Mouse (Mus musculus) hindlimb bud, embryonic 11.5 days (tissue): Measurements from ENCODE around the gene Sirpa.

Experiments used
- DNase-seq: peaks from one replicate; pipeline ENCODE4 v3.0.0-alpha.2; 2012; ENCODE audit warnings: low read depth, low spot score; ENCODE audit errors: extremely low spot score

Sirpa gene

GRCm38 (mm10) chr2:129592459-129593140 is at the start of gene Sirpa:
Gene Sirpa, plus strand, starts transcription at chr2:129592835.
- DNase-seq: no peak

DNA sequence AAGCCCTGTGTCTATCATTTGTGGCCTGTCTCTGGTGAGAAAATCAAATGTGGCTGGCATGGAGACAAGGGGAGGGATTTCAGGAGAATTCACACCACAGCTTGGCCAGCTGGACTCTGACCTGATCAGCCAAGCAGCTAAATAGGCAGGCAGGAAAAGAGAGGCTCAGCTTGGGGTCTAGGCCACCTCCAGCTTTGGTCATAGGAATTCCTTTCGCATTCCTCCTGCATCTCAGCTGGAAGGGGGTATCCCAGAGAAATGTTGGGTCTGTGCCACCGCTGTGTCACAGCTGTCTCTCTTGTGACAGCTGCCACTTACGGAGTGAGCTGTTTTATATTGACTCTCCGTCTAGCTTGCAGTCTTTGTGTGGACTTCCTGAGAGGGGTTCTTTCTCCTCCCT is 48.2 kb upstream of the Sirpa start:
- DNase-seq: no peak

DNA sequence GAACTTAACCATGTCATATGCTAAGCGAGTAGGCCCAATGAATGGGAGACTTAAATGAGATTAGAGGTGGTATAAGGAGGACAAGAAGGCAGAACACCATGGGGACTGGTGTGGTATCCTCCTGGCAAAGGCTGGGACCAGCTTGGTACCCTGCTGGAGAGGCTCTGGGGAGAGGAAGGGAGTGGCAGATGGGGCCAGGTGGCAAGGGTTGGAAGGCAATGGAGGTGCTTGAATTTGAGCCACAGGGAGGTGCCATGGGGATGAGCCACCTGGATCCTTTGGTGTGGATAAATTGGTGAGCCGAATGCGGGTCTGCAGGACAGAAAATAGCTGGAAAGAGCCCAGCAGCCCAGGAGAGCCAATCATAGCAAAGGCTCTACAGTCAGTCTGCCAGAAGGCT is 47.7 kb upstream of the Sirpa start:
- no peak for DNase-seq

DNA sequence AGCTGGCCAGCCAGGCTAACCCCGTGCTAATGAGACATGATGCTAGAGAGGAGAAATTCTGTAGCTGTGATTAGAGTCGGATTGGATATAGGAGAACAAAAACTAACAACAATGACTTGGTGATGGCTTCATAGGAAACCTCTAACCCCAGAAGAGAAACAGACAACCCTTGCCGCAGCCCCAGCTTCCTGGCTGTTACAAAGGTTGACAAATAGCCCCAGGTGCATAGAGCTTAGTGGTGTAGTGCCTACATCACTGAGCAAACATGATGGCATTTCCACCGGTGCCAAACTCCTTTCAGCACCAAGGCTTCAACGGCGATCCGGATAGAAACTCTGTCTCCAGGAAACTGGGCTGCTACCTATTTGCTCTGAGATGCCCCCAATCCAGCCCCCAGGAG is 47.0 kb upstream of the Sirpa start:
- no peak for DNase-seq

DNA sequence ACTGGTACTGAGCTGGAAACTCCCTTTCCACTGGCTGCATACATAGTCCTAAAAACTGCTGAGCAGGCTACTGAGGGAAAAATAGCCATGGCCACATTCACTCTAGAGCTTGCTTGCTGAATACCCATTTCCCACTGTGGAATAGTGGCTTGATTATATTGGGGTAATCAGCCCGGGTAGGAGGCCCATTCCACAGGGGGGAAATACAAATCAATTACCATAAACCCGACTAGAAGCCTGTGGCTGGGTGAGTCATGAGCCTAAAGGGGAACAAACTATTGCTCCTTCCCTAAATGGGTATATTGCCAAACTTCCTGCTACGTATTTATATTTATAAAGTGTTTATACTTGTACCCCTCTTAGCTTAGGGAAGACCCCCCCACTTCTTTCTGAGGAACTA is 45.9 kb upstream of the Sirpa start:
- DNase-seq: no peak

DNA sequence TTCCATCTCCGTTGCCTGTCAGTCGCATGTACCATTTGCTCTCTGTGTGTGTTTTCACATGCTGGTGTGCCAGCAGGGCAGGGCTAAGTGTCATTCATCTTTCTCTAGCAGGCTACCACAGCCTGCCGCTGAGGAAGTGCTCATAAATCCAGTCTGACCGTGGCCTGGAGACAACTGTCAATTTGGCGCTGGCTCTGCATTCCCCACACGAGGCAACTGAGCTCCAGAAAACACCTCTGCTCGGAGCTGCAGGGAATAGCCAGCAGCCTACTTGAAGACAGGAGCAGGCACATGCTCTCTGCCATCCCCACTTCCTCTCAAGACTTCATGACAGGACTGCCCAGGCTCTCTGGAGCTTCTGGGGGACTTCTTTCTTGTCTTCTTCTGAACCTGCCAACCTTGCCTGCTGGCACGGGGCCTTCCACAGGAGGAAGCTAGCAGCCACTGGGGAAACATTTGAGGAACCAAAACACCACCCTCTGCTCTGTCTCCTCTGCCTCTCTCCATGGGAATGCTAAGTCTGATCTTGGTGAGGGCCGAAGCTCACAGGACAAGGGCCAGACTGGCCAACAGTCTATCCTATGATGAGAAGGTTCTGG is 43.0 kb upstream of the Sirpa start:
- DNase-seq: no peak

- no peak for DNase-seq
These were observed 41.9 kb upstream of the Sirpa start for GRCm38 (mm10) chr2:129550781-129551180.

GRCm38 (mm10) chr2:129556081-129556480 is 36.6 kb upstream of the Sirpa start:
- no peak for DNase-seq

DNA sequence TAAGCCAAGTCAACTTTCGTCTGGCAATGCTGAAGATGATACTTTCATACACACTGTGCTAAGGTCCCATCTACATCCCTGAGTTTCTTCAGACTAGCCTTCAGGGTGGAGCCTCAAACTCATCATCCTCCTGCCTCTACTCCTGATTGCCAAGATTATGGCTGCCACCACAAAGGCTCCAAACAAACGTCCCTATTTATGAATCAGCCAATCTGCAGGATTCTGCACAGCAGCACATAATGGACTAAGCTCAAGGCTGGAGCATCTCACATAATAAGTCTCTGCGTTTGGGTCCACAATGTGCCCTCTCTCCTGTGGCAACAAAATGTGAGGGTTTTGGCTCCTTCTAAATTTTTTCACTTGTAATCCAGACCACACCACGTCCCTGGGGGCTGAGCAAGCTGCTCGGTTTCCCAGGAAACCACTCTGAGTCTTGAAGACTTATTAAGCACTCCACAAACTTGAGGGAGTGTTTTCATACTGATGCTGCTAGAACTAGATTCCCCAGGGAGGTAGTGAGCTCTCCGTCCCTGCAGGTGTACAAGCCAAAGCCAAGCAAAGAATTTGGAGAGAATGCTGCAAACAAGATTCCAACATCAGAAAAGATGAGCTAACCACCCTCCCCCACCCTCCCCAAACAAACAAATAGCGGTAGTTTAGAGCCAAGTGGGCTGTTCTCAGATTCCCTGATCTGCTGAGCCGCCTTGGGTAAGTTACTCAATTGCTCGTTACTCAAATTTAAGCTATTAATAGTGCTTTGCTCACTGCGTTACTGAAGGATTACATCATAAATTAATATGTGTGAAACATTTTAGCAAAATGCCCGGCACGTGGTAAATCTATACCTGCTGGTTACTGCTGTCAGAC is 34.4 kb upstream of the Sirpa start:
- no peak for DNase-seq

DNA sequence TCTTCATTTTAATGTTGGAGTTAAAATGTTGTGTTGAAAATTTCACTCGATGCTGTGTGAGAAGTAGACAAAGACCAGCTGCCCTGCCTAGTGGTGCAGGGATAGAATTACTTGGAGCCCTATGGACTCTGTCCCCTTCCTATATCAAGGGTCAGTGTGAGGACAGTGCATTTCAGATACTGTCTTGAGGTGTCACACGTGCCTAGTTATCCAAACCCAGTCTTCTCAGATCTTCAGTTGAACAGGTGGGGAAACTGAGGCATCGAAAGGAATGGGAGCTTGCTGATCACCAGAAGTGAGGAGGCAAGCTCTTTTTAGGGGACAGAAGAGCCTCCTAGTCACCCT is 33.8 kb upstream of the Sirpa start:
- no peak for DNase-seq

DNA sequence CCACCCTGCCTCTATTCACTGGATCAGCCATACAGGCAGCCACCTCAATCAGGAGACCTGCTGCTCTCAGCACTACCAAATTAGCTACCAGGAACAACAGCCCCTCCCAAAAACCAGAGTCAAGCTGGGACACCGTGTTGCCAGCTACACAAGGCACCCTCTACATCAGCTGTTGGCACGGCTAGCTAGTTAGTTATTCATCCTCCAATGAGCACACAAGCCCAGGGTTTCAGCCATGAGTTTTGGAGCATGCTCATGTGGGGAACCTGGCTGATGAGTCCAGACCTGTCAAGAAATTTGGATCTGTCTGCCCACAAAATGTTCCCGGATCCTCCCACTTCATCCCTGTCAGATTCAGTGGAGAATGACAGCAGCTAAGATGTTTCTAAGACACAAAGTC is 30.8 kb upstream of the Sirpa start:
- no peak for DNase-seq

GRCm38 (mm10) chr2:129563944-129564709 is 28.5 kb upstream of the Sirpa start:
- no peak for DNase-seq

DNA sequence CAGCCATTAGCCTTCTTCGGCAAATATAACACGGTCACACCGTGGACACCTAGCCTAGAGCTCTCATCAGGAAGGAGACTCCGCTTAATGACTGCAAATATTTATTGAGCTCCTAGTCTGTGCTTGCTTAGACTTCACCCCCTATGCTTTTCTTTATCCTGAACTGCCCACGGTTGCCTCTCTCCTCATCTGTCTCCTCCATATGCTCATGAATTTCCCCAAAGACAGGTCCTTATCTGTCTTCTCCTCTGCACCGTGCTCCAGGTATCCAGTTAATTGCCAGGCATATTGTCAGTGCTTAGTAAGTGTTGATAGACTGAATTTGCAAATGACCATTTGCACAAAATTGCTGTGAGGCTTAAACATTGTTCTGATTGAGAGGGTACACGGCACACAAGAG is 23.5 kb upstream of the Sirpa start:
- no peak for DNase-seq

DNA sequence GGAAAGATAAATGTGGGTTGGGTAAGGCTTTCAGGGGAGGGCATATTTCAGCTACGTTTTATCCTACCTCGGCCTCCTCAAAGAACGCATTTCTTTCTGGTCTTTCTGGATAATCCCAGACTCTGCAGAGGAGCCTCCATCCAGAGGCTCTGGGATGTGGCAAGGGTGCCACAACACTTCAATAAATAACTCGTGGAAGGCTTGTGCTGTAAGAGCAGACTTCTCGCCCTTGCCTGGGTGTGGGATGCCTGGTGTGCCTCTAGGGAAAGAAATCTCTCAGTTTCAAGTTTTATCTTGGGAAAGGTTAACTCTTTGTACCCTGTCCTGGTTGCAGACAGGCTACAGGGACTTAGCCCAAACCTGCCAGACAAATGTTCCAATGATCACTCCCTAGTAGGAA is 23.1 kb upstream of the Sirpa start:
- DNase-seq: no peak

- no peak for DNase-seq
These were observed 18.8 kb upstream of the Sirpa start for GRCm38 (mm10) chr2:129573701-129574273.

GRCm38 (mm10) chr2:129574395-129575046 is 18.1 kb upstream of the Sirpa start:
- no peak for DNase-seq

DNA sequence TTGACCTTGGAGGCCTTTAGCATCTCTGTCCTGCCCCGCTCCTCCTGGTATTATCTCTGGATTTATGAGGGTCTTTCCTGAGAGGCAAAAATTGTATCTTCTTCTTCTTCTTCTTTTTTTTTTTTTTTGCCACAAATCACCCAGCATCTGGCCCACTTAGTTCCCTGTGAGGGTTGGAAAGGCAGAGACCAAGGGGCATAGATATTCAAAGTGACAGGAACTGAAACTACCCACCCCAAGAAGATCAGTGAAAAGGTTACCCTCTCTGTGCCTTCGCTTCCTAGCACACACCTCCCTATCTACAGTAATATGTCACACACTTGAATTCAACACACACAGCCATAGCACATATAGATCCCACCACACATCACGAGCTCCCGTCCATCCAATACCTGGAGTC is 17.5 kb upstream of the Sirpa start:
- DNase-seq: no peak

GRCm38 (mm10) chr2:129576611-129577447 is 15.8 kb upstream of the Sirpa start:
- no peak for DNase-seq

- DNase-seq: no peak
These were observed 12.0 kb upstream of the Sirpa start for GRCm38 (mm10) chr2:129580656-129581055.

- no peak for DNase-seq
These were observed 10.8 kb upstream of the Sirpa start for GRCm38 (mm10) chr2:129581826-129582225.
